Mouse (Mus musculus) 3134 (cell line): ENCODE data around the gene P3h4.

Experiments used
- DNase-seq: peaks from one replicate; pipeline ENCODE4 v3.0.0-alpha.2; 2011; ENCODE audit warnings: low spot score; ENCODE audit not compliant: insufficient read length; ENCODE audit errors: extremely low read depth

P3h4 gene

DNA sequence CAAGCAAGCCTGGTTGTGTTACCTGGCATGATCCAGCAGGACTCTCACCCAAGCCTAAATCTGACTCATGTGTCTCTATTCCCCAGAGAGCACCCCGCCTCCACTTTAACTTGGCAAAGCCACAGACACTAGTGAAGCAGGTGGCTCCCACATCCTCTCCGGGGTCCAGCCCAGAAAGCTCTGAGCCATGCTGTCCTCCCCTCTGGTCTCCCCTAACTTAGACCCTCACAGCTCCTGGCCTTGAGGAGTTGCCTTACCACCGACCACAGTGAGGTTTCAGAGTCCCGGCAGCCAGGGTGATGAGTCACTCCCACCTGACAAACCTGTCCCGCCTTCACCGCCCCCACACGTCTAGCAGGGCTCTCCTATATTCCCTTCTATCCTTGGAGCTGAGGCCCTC, 20.9 kb downstream of the P3h4 start:
- DNase-seq = peak; percentile 73

GRCm38 (mm10) chr11:100392958-100393357, 21.7 kb downstream of the P3h4 start:
- no peak for DNase-seq

GRCm38 (mm10) chr11:100391884-100392345, 22.7 kb downstream of the P3h4 start:
- DNase-seq = no peak

DNA sequence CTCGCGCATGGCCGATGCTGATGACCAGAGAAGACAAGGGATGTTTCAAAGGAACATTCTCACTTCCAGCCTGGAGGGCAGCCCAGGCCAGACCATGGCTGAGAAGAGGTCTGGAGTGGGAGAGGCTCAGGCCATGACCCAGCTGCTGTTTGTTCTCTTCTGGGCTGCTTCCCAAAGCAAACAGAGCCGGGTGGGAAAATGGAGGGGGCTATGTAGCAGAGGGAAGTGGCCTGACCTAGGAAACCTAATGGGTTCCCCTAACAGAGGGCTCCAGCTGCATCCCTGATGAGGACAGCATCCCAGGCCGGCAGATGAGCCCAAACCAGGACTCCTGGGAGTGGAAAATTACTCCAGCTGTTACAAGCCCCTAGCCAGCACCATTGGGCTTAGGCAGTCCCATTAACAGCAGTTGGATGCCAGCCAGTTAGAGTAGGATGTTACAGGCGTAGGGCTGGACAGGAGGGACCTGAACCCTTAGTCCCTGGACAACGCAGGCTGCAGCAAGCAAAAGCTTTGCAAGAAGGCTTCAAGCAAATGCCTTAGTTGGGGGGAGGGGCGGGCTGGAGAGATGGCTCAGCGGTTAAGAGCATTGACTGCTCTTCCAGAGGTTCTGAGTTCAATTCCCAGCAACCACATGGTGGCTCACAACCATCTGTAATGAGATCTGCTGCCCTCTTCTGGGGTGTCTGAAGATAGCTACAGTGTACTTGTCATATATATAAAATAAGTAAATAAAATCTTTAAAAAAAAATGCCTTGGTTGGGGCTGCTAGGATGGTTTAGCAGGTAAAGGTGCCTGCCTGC, 23.4 kb downstream of the P3h4 start:
- peak; percentile 38 for DNase-seq

GRCm38 (mm10) chr11:100389931-100390445, 24.6 kb downstream of the P3h4 start:
- DNase-seq = no peak

GRCm38 (mm10) chr11:100388588-100388987, 26.0 kb downstream of the P3h4 start:
- DNase-seq = no peak

- peak; percentile 46 for DNase-seq
Observed at GRCm38 (mm10) chr11:100387589-100388375, 26.9 kb downstream of the P3h4 start.

- no peak for DNase-seq
Observed at GRCm38 (mm10) chr11:100387111-100387510, 27.5 kb downstream of the P3h4 start.

- DNase-seq = no peak
Observed at GRCm38 (mm10) chr11:100386586-100386985, 28.1 kb downstream of the P3h4 start.

GRCm38 (mm10) chr11:100385016-100385415, 29.6 kb downstream of the P3h4 start:
- no peak for DNase-seq

DNA sequence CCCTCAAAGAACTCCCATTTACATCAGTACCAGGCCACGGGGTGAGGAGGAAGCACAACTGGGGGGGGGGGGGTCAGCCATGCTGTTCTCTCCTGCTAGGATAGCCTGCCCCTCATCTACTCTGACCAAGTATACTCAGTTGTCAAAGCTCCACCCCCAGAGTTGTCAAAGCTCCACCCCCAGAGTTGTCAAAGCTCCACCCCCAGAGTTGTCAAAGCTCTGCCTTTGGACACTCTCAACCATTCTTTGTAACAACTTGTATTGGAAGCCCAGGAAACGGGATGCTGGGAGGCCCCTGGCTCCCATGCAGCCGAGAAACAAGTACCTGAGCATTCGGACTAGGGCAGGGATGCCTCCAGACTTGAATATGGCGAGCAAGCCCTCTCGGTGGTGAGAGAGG, 32.0 kb downstream of the P3h4 start:
- DNase-seq = no peak

DNA sequence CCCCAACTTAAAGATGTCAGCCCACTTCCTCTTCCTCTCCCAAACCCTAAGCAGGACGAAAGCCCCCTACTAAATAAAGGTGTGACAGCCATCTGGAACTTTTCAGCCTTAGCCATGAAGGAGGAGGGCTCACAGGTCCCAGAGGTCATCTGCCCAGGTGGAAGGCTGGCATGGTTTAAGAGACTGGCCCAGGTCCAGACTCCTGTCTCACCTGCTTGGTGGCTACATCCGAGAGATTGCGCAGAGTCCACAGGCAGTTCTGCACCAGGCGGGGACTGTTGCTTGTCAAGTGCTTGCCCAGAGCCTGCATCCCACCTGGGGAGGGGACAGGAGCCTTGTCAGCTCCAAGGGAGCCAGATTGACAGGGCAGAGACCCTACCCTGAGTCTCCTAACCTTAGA, 35.3 kb downstream of the P3h4 start:
- DNase-seq = no peak

DNA sequence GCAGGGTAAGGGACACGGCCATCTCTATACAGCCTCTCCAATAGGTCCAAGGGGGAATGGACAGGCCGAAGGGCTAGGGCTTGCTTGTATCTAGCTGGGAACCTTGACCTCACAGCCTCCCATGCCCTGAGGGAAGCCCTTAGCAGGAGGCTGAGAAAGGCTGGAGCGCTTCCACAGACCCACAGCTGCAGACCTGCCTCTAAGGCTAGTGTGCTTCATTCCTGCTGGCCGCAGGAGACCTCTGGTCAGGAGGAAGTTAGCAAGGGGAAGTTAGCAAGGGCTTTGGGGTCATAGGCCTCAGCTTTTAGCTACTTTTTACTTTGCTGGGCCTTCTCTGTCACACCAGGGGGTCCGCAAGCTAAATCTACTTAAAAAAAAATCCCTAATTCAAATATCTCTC, 36.2 kb downstream of the P3h4 start:
- DNase-seq = no peak

GRCm38 (mm10) chr11:100377989-100378388, 36.6 kb downstream of the P3h4 start:
- DNase-seq = no peak

GRCm38 (mm10) chr11:100376746-100377389, 37.8 kb downstream of the P3h4 start:
- DNase-seq = no peak

DNA sequence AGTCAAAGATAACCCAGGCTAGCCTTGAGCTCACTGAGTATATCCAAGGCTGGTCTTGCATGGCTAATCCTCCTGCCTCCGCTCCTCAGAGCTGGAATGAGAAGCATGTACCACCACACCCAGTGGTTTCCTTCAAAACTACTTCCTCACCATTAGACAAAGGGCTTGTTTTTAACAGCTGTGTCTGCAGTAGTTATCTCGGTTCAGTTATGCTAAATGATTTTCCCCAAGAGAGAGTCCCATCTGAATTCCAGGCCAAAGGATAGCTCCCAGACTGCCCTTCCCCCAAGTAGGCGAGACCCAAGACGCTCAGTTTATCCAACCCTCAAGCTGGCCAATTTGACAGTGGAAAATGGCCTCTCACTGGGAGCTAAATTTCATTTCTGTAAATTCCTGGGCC, 38.6 kb downstream of the P3h4 start:
- no peak for DNase-seq

GRCm38 (mm10) chr11:100375127-100375526, 39.5 kb downstream of the P3h4 start:
- DNase-seq = no peak

DNA sequence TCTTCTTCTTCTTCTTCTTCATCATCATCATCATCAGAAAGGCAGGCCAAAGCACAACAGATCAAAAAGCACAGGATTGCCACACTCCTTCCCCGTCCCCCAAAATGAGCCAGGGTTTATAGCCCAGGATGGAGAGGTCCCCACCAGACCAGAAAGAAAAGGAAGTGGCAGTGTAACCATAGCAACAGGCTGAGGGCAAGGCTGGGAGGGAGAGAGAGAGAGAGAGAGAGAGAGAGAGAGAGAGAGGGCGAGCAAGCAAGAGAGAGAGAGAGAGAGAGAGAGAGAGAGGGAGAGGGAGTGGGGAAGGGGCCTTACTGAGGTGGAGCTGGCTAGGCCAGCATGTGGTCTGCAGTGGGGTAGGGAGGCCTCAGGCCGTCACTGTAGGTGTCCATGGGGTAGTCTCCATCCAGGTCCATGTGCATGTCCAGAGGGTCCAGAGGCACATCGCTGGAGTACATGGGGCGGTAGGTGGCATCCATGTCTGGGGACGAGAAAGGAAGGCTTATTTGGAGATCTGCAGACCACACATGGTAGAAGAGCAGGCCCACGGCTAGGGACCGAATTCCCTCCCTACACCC, 42.6 kb downstream of the P3h4 start:
- DNase-seq = no peak

DNA sequence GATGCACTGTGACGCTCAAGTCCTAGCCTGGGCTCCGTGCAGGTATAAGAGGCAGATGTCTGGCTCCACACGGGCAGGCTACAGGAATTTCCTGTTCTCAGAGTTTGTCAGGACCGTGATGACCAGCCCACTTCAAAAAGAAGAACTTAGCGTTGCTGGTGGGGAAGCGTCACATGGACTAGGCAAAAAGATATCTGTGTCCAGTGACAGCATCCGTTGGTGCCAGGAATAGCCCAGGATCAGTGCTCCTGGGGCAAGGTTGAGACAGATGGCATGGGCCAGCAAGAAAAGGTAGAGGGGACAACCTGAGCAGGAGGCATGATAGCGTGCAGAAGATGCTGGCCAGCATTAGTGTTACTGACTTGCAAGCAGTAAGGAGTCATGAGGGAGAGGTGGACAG, 44.8 kb downstream of the P3h4 start:
- DNase-seq = no peak

DNA sequence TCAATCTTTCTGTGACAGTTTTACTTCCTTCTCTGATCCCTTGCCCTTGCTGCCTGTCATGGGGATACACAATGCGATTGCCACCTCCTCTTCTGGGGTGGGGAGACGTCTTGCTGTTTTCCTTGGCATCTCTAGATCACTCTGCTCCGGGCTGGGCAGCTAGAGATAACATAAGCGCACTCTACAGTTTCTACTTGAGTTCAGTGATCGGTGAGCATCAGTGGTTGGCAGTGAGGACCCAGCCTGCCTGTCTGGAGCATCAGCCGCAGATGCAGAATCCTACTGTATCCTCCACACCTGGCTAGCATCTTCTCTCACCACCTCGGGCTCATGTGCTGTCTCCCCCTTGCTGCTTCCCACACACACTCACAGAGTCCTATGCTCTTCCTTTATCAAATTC, 45.5 kb downstream of the P3h4 start:
- DNase-seq = no peak
